Mouse (Mus musculus) megakaryocyte, embryonic 14.5 days (primary cell): ENCODE measurements around the gene Rps21.

ENCODE experiments used
- FLI1 ChIP-seq: IDR thresholded peaks from 2 replicates; pipeline ENCODE4 v1.6.1; 2012; ENCODE audit warnings: low read length, inconsistent platforms, mixed read lengths
- GATA1 ChIP-seq: IDR thresholded peaks from 3 replicates; pipeline ENCODE4 v1.6.1; 2012; ENCODE audit warnings: mixed read lengths, low read length, inconsistent platforms, borderline replicate concordance

GRCm38 (mm10) chr2:180247916-180248315, 9.3 kb upstream of the Rps21 start:
- TF ChIP-seq GATA1 (no peak), FLI1 (no peak)
